Mouse (Mus musculus) E14TG2a.4 (cell line): ENCODE data around the gene Tcf23.

ENCODE experiments used
- CTCF ChIP-seq: conservative IDR thresholded peaks from 2 replicates; pipeline ENCODE4 v1.5.1; 2014; ENCODE audit warnings: low read length
- NANOG ChIP-seq: IDR thresholded peaks from 2 replicates; pipeline ENCODE4 v1.6.1; 2014; ENCODE audit warnings: borderline replicate concordance, low read length, mixed read lengths

DNA sequence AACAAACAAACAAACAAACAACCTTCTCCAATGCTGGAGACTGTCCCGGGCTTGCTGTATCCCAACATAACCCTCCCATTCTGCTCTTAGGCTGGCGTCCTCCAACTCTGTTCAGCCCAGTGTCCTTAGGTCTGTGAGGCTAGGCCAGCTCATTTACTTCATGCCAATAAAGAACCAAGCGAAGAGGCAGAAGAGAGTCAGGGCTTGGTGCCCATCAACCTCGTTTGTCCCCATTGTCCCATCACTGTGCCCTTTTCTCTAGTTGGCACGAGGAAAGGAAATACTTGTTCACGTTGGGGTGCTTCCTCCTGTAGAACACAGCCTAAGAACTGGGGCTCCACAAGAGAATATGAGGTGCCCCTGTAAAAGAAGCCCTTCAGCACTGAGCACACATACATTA lies 16.8 kb upstream of the Tcf23 start:
- TF ChIP-seq CTCF (no peak), NANOG (no peak)
